Mouse (Mus musculus) kidney, embryonic 15.5 days (tissue): Measurements from ENCODE around the gene Zmynd12. TPM values are rescaled to one million over a fixed set of nuclear protein-coding genes. Genes with fewer than 3 reads are reported as not detected.

Experiments used
- ATAC-seq: fragments of 200-750 bp; cut with Nextera tagmentation; replicated peaks from 2 replicates; pipeline ENCODE4 v1.8.0; 2017; ENCODE audit warnings: moderate TSS enrichment; ENCODE audit not compliant: low FRiP score
- H3K27ac ChIP-seq: fragments of 300-500 bp; sonication (generic); 2 replicates; pipeline ENCODE4 v1.5.1; 2015; ENCODE audit warnings: mild to moderate bottlenecking, inconsistent platforms
- H3K27me3 ChIP-seq: fragments of 300-500 bp; sonication (generic); 2 replicates; pipeline ENCODE4 v1.6.1; 2015; ENCODE audit warnings: inconsistent platforms
- H3K36me3 ChIP-seq: fragments of 300-500 bp; sonication (generic); 2 replicates; pipeline ENCODE4 v1.6.1; 2015; ENCODE audit warnings: inconsistent platforms
- H3K4me1 ChIP-seq: fragments of 300-500 bp; sonication (generic); 2 replicates; pipeline ENCODE4 v1.6.1; 2015; ENCODE audit warnings: inconsistent platforms
- H3K4me2 ChIP-seq: fragments of 300-500 bp; sonication (generic); 2 replicates; pipeline ENCODE4 v1.6.1; 2015; ENCODE audit warnings: moderate library complexity, mild to moderate bottlenecking, inconsistent platforms
- H3K4me3 ChIP-seq: fragments of 300-500 bp; sonication (generic); replicated peaks from 2 replicates; pipeline ENCODE4 v1.5.1; 2015; ENCODE audit warnings: mild to moderate bottlenecking, inconsistent platforms
- H3K9ac ChIP-seq: fragments of 300-500 bp; sonication (generic); 2 replicates; pipeline ENCODE4 v1.6.1; 2015; ENCODE audit warnings: mild to moderate bottlenecking, inconsistent platforms
- H3K9me3 ChIP-seq: fragments of 300-500 bp; sonication (generic); replicated peaks from 2 replicates; pipeline ENCODE4 v1.6.1; 2016; ENCODE audit warnings: inconsistent platforms
- WGBS: fragments of 180-500 bp; shearing (Covaris S2); methylation state at CpG from one replicate; pipeline ENCODE4 v1.1.7; 2015; ENCODE audit warnings: mixed read lengths; 5-methylcytosine and 5-hydroxymethylcytosine counted together
- polyA plus RNA-seq: library from polyadenylated mRNA; unstranded; fragments of >200 nt; fragmentation: Nextera tagmentation; extraction: Ambion mirVana; gene quantifications from 2 replicates; pipeline ENCODE4 v1.2.1, GENCODE M21; 2015

Gene Zmynd12
- 0.44 and 0.51 TPM in 2 replicates for polyA plus RNA-seq

DNA sequence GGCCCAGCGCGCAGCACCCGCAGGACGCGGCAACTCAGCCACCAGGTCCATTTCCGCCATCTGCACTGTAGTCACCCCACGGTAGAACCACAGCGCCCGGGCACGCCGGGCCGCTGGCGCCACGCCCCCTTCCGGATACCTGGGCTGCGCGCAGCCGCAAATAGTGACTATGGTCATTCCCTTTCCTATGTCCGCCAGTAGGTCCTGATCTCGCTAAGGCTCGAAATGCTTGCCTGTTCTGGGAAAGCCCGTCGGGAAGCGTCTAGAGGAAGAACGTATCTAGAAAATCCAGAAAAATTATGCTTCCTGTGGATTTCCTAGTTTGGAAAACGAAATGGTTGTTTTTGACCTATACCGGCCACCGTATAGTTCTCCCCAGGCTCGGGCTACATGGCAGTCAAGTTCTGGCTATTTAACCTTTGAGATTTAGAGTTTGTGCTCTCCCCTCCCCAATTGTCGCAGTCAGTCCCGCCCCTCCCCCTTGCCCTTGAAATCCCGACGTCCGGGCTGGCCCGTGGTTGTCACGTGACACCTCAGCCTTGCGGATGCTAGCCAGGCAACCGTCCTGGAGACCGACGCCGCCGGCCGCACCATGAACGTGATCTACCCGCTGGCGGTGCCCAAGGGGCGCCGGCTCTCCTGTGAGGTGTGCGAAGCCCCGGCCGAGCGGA lies at the start of gene Zmynd12, which contains the start of gene Ppcs:
Zmynd12 (plus strand) TSS at position 521 of the 671 bp plus-strand sequence.
Ppcs (minus strand) TSS at position 127 of the 671 bp plus-strand sequence.
- Histone ChIP-seq H3K27ac (peak within 1 kb of the TSS; percentile 97), H3K4me2 (peak within 1 kb of the TSS; percentile 91), H3K27me3 (no peaks in the 10 kb centered on the region), H3K36me3 (peaks cover 20% of the 10 kb centered on the region), H3K4me3 (peak within 1 kb of the TSS; percentile 61), H3K9ac (peak within 1 kb of the TSS; percentile 69), H3K4me1 (peaks cover 28% of the 10 kb centered on the region), H3K9me3 (no peaks in the 10 kb centered on the region)
- under 1% methylated on average over 52 of the region's 52 CpGs for WGBS
- ATAC-seq = peak; percentile 96

DNA sequence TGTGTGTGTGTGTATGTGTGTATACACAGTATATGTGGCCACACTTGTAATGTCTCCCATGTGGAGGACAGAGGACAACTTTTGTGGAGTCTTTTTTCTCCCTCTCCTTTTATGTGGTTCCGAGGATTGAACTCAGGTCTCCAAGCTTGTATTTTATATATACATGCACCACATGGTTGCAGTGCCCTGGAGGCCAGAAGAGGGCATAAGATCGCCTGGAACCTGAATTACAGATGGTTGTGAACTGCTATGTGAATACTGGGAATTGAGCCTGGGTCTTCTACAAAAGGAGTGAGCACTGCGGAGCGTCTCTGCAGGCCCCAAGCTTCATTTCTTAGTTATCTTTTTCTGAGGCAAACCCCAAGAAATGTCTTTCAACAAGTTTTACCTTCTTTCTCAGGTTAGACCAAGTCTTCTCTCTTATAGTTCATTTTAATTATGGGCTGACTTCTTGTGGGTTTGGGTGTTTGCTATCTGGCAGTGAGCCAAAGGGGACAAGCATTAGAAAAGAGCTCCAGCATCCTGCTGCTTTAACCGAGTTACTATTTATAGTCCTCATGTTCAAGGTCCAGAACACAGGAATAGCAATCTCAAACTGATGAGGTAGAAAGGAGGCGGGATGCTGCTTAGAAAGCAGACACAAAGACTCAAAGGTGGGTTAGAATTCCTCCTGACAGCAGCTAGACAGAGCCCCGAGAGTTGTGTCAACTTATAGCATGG lies 41.0 kb upstream of the Zmynd12 start:
- 67% methylated on average over 7 of the region's 7 CpGs for WGBS
- no peaks in the 10 kb centered on the region for H3K9me3 ChIP-seq
- H3K4me1 ChIP-seq = 0 out of 2 replicates have a peak, but pooled peaks cover 3% of the 10 kb centered on the region
- no peaks in the 10 kb centered on the region for H3K27me3 ChIP-seq
- ATAC-seq = no peak
- no peak overlapping the region for H3K27ac ChIP-seq
- H3K4me2 ChIP-seq = no peak overlapping the region
- no peak overlapping the region for H3K4me3 ChIP-seq
- H3K36me3 ChIP-seq = no peaks in the 10 kb centered on the region
- H3K9ac ChIP-seq = no peak overlapping the region

DNA sequence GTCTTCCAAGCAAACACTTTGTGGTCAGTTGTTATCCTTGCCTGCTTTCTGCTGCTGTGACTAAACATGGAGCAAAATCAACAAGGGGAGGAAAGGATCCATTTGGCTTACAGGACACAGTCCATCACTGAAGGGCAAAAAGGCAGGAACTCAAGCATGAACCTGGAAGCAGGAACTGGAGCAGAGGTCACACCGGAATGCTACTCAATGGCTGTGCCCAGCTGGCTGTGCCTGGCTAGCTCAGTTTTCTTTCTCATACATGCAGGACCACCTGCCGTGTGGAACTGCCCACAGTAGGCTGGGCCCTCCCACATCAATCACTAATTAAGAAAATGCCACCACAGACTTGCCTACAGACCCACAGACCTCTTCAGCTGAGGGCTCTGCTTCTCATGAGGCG lies 33.4 kb upstream of the Zmynd12 start:
- Histone ChIP-seq H3K9me3 (0 out of 2 replicates have a peak, but pooled peaks cover 4% of the 10 kb centered on the region), H3K36me3 (no peaks in the 10 kb centered on the region), H3K4me3 (no peak overlapping the region), H3K4me1 (0 out of 2 replicates have a peak, but pooled peaks cover 5% of the 10 kb centered on the region), H3K4me2 (no peak overlapping the region), H3K9ac (no peak overlapping the region), H3K27me3 (no peaks in the 10 kb centered on the region), H3K27ac (peak overlapping the region; percentile 22)
- ATAC-seq = peak; percentile 91
- WGBS = 25% methylated on average over 3 of the region's 3 CpGs

DNA sequence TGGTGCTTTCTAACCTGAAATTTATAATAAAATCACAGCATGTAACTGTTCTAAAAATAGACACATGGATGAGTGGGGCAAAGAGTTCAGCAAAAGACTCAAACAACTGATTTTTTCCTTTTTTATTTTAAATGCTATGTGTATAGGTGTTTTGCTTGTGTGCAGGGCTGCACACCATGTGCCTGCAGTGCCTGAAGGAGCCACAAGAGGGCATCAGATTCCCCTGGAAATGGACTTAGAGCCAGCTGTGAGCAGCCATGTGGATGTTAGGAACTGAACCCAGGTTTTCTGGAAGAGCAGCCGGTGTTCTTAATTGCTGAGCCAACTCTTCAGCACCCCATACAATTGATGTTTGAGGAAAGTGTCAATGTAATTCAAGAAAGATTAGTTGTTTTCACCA lies 32.2 kb upstream of the Zmynd12 start:
- 0 out of 2 replicates have a peak, but pooled peaks cover 4% of the 10 kb centered on the region for H3K9me3 ChIP-seq
- no peak overlapping the region for H3K27ac ChIP-seq
- H3K9ac ChIP-seq = no peak overlapping the region
- no peak overlapping the region for H3K4me2 ChIP-seq
- no peak overlapping the region for H3K4me3 ChIP-seq
- 0 out of 2 replicates have a peak, but pooled peaks cover 5% of the 10 kb centered on the region for H3K4me1 ChIP-seq
- no peaks in the 10 kb centered on the region for H3K27me3 ChIP-seq
- no peaks in the 10 kb centered on the region for H3K36me3 ChIP-seq
- ATAC-seq = no peak
- WGBS = 91% methylated on average over 1 of the region's 1 CpGs

DNA sequence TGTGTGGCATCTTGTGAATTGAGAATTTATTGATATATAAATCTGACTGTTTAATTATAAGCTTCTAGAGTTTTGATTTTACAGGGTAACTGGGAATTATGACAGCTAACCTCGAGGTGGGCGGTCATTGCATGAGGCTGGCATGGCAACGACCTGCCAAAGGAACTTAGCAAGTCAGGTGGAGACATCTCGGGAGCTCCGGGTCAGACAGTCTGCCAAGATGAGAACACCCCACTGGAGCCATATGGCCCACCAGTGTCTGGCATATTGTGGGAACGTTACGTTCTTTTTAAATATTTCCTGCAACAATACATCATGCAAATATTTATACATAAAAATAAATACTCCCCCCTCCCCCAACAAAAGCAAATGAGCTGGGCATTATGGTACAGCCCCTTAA lies 23.9 kb upstream of the Zmynd12 start:
- Histone ChIP-seq H3K4me2 (no peak overlapping the region), H3K36me3 (peaks cover 15% of the 10 kb centered on the region), H3K9ac (no peak overlapping the region), H3K4me1 (no peaks in the 10 kb centered on the region), H3K9me3 (0 out of 2 replicates have a peak, but pooled peaks cover 11% of the 10 kb centered on the region), H3K27me3 (no peaks in the 10 kb centered on the region), H3K27ac (no peak overlapping the region), H3K4me3 (no peak overlapping the region)
- no peak for ATAC-seq
- 82% methylated on average over 7 of the region's 7 CpGs for WGBS

DNA sequence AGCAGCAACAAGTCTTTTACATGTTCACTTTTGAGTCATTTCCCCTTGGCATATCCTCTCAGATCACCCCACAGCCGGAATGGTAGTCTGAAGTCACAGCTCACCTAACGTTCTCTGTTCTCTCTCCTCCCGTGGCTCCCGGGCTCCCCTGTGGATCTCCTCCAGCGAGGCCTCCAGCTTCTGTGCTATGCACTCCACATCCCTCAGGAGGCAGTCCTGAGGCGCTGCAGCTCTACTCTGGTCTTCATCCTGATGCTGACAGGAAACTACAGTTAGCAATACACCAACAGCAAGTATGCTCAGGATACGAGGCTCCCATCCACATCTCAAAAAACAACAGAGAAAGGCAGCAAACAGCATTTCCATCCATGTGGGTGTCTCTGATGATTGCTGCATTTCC lies 21.7 kb upstream of the Zmynd12 start:
- 64% methylated on average over 7 of the region's 7 CpGs for WGBS
- peaks cover 18% of the 10 kb centered on the region for H3K36me3 ChIP-seq
- H3K4me1 ChIP-seq = no peaks in the 10 kb centered on the region
- H3K9ac ChIP-seq = no peak overlapping the region
- no peak overlapping the region for H3K4me3 ChIP-seq
- H3K27ac ChIP-seq = no peak overlapping the region
- no peak overlapping the region for H3K4me2 ChIP-seq
- H3K9me3 ChIP-seq = 0 out of 2 replicates have a peak, but pooled peaks cover 11% of the 10 kb centered on the region
- ATAC-seq = no peak
- no peaks in the 10 kb centered on the region for H3K27me3 ChIP-seq

DNA sequence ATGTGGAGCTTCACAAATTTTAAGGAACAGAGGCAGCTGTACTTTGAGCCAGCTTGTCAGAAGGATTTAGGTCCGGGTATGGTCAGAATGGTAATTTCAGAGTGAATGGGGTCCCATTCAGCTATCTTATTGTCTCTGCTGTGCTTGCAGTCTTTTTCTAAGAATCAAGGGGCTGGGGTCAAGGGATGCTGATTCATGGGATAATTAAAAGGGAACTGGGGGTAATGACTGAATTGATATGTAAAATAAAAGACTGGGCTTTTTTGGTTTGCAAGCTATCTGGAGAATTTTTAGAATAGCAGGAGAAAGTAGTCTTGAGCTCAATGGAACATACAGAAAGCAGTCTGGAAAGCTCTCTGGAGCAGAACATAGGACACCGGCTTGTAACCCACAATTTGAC lies 19.2 kb upstream of the Zmynd12 start:
- Histone ChIP-seq H3K9ac (no peak overlapping the region), H3K27me3 (no peaks in the 10 kb centered on the region), H3K9me3 (0 out of 2 replicates have a peak, but pooled peaks cover 11% of the 10 kb centered on the region), H3K4me3 (no peak overlapping the region), H3K36me3 (peaks cover 18% of the 10 kb centered on the region), H3K4me2 (no peak overlapping the region), H3K27ac (no peak overlapping the region), H3K4me1 (no peaks in the 10 kb centered on the region)
- no peak for ATAC-seq
- WGBS = 89% methylated on average over 2 of the region's 2 CpGs

DNA sequence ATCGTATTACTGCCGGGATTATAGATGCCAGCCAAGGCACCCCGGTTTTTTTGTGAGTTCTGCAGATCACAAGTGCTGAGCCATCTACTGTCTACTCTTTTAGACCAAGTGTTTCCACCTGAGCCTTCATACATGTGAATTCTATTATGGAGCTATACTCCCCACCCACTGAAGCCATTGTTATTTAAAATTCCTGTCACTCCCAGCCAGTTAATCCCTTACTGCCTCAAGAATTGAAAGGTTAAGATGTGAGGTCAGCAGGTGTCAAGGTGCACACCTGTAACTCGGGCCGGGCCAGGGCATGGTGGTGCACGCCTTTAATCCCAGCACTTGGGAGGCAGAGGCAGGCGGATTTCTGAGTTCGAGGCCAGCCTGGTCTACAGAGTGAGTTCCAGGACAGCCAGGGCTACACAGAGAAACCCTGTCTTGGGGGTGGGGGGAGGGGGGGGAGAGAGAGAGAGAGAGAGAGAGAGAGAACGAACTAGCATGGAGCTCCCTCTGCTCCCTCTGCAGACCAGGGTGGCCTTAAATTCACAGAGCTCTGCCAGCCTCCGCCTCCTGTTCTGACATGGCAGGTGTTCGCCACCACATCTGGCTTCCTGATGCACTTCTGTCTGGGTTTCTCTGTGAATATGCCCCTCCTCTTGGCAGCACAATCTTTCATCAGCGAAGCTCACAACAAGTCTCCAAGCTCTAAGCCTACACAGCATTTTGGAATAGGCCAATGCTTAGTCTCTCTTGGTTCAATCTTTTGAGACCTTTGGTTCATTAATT lies 10.6 kb upstream of the Zmynd12 start:
- H3K27me3 ChIP-seq = no peaks in the 10 kb centered on the region
- WGBS = 79% methylated on average over 11 of the region's 12 CpGs
- H3K4me2 ChIP-seq = no peak overlapping the region
- no peaks in the 10 kb centered on the region for H3K36me3 ChIP-seq
- peaks cover 16% of the 10 kb centered on the region for H3K4me1 ChIP-seq
- no peak overlapping the region for H3K4me3 ChIP-seq
- no peak overlapping the region for H3K27ac ChIP-seq
- no peak overlapping the region for H3K9ac ChIP-seq
- no peaks in the 10 kb centered on the region for H3K9me3 ChIP-seq
- ATAC-seq = no peak

DNA sequence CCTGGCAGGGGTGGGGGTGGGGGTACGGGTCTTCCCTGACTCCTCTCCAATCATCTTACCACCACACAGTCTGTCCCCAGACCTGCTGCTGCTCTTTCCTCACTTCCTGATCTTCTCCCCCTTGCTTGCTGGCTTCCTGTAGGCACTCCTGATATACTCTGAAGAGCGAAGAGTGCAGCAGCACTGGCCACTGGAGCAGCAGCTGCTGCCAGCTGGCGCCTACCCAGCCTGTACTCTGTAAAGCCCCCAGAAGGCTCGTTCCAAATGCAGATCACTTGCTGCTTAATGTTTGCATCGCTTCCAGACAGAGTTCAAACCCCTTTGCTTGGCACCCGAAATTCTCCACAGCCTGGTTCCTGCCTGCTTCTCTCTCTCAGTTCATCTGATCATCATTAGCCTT lies 9.8 kb upstream of the Zmynd12 start:
- no peak overlapping the region for H3K4me3 ChIP-seq
- no peaks in the 10 kb centered on the region for H3K27me3 ChIP-seq
- no peak overlapping the region for H3K9ac ChIP-seq
- H3K4me2 ChIP-seq = no peak overlapping the region
- H3K9me3 ChIP-seq = no peaks in the 10 kb centered on the region
- no peak overlapping the region for H3K27ac ChIP-seq
- WGBS = 69% methylated on average over 6 of the region's 6 CpGs
- no peak for ATAC-seq
- H3K36me3 ChIP-seq = no peaks in the 10 kb centered on the region
- H3K4me1 ChIP-seq = peaks cover 16% of the 10 kb centered on the region

DNA sequence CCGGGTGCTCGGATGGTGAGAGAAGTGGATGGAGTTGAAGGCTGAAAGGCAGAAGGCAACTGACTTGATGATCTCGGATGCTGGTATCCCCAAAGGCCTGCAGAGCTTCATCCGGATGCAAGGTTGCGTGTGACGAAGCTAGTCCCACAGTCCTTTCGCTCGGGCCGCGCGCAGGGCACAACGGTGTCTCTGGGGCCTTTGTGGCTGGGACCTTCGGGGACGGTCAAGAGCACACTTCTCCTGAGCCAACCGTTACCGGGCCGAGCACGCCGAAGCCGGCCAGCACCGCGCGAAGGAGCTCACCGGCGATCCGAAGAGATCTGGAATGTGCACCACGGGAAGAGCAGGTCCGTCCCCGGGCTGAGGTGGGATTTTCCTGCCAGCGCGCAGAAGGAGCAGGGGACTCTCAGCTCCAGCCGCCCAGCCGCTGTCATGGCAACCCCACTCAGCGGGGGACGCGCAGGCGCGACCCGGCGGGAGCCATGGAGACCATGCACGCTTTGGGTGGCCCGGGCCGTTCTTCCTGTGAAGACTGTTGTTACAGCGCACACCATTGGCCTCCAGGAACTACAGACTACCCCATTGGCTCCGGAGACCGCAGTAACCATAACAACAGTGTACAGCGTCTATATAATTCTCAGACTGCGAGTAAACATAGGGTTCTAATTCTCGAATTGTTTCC lies 7.4 kb upstream of the Zmynd12 start, which contains the start of gene Ccdc30:
Ccdc30 (minus strand) TSS at position 450 of the 682 bp plus-strand sequence.
- ATAC-seq = peak; percentile 100
- Histone ChIP-seq H3K9ac (peak within 1 kb of the TSS; percentile 41), H3K36me3 (peaks cover 20% of the 10 kb centered on the region), H3K9me3 (no peaks in the 10 kb centered on the region), H3K4me2 (peak within 1 kb of the TSS; percentile 74), H3K27me3 (no peaks in the 10 kb centered on the region), H3K4me1 (peaks cover 16% of the 10 kb centered on the region), H3K27ac (no peak within 1 kb of the TSS), H3K4me3 (peak within 1 kb of the TSS; percentile 62)
- under 1% methylated on average over 49 of the region's 49 CpGs for WGBS

DNA sequence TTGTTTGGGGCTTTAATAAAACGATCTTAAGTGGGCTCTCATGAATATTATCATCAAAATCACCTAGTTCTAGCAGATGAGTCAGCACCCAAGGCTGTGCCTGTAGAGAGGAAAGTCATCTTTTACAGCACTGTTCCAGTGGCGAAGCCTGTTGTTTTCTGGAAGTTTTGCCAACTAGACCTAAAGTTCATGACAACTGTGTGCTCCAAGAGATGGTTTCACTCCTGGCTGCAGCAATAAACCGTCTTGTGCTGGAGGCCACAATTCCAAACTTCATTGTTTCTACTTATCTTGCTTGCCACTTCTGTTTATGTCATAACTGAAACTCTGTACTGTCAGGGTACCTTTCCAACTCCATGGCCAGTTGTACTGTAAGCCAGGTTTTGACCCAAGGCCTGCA lies 5.3 kb upstream of the Zmynd12 start:
- no peak for ATAC-seq
- Histone ChIP-seq H3K9me3 (no peaks in the 10 kb centered on the region), H3K27me3 (no peaks in the 10 kb centered on the region), H3K4me2 (no peak overlapping the region), H3K9ac (no peak overlapping the region), H3K27ac (no peak overlapping the region), H3K4me1 (peaks cover 30% of the 10 kb centered on the region), H3K36me3 (peaks cover 20% of the 10 kb centered on the region), H3K4me3 (no peak overlapping the region)
- 80% methylated on average over 3 of the region's 3 CpGs for WGBS
